Mouse (Mus musculus): Measurements from ENCODE around the gene Btbd3.

The Btbd3 gene

DNA sequence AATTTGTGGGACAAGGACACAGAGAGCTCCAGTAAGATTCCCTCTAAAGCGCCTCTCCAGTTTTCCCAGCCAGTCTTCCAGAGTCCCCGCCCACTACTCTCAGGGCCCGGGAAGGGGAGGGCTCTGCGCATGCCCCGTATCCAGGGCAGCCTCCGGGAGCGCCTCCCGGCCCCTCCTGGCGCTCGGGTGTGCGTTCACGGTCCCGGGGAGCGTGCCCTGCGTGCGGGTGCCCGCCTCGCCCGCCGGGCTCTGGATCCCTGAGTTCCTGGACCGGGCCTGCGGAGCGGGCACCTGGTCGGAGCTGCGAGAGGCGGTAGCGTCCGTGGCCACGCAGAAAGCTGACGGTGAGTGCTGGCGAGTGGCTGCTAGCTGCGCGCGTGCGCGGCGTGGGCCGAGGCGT lies at the start of gene Btbd3:
Gene Btbd3, plus strand, starts transcription at position 155 of the 400 bp plus-strand sequence.
- DNase-seq (ENCODE audit: low spot score): peak; percentile 90

DNA sequence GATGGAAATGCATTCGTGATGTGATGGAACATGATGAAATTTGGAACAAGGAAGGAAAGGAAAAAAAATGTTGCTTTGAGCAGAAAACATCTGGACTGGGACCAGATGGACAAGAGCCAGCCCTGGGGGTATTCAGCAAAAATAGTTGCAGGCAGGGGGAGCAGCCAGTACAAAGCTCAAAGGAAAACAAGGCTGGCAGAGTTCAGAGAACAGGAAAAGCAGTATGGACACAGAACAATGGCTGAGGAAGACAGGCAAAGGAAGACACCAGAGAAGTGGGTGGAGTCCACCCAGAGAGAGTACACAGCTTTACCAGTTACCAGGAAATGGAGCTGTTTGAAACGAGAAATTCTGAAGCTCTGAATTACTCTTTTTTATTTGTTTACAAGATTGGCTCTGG lies 40.8 kb upstream of the Btbd3 start:
- DNase-seq (ENCODE audit: low spot score): no peak

DNA sequence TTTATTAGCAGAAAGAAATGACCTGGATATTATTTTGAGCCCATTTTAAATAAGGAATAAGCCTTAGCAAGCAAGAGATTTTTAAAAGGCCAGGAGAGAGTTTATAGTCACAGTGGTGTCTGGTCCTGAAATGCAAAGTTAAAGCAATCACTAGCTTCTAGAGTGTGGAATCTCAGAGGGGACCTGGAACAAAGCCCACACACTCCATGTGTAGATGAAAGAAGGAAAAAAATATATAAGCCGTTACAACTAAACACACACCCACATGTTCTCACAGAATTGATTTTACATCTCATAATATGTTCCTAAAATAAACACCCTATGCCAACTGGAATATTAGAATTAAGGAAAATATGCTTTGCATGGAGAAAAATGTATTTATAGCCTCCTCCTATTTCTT lies 36.1 kb upstream of the Btbd3 start:
- DNase-seq (ENCODE audit: low spot score): no peak

DNA sequence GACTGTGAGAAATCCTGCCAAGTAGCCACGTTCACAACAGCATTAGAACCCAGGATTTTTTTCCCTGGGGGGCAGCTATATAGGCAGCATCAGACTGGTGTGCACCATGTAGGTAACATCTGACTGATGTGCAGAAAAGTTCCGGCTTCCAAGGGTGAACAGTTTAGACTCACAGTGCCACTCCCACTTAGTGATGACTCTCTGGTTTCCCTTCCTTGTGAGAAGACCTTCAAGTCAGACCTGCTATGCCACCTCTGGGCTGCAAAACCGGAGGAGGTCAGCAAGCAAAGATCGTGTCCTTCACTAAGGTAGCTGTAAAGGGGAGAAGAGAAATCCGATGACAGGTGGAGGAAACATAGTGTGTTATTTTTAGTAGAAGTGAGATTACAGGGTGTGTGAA lies 24.1 kb upstream of the Btbd3 start:
- no peak for DNase-seq (ENCODE audit: low spot score)

DNA sequence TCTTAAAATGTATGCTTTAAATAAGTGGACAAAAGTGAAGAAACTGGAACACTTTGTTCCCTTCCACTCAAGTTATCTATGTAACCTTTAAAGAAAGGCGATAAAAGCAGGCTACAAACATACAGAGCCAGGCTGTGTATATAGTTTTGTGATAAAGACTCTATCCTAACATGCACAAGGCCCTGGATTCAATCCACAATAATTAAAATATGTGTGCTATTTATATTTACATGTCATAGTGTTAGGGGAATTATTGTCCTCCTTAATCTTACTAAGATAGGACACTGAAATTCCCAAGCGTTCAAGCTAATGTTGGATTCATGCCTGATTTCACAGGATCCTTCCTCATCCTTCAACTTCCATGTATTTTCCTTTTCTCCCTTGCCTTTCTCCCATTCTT lies 20.2 kb upstream of the Btbd3 start:
- no peak for DNase-seq (ENCODE audit: low spot score)

DNA sequence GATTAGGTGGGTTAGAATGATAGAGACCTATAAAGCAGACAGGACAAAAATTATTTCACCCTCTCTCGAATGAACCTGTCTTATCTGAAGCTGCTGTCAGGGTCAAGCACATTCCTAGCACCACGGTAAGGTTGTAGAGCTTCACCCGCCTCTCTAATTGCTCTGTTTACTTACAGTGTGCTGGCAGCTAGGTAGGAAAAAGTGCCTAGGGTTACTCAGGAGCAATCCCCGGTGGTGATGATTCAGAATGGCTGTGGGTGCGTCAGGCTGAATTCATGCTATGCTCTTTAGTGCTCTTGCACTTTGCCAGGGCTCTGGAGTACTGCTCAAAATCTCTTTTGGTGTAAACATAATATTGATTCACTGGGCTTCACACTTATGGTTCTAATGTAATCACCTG lies 13.9 kb upstream of the Btbd3 start:
- no peak for DNase-seq (ENCODE audit: low spot score)

DNA sequence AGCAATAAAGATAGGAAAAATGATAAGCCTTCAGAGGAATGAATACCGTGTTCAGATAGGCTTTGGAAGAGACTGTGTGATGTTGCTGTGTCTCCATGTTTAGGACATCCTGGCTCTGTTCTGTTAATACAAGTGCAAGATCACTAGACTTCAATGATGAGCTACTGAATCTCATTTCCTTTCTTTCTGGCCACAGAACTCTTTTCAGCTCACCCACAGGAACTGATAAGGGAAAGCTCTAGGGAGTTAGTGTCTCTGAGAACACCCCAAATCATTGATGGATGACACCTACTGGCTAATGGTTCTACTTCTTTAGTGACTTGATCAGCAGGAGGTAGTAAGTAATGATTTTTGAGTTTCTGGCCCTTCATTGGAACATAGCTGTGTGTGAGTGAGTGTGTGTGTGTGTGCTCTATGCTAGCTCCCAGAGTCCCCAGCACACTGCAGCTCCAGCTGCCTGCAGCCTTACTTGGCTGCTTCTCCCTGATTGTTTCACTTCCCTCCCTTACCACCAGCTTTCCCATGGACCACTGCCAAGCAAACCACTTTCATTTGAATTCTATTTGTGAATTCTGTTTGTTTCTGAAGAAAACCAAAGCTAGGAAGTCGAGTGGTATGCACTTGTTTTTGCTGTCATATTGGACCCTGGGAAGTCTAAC lies 10.6 kb upstream of the Btbd3 start:
- DNase-seq (ENCODE audit: low spot score): no peak

DNA sequence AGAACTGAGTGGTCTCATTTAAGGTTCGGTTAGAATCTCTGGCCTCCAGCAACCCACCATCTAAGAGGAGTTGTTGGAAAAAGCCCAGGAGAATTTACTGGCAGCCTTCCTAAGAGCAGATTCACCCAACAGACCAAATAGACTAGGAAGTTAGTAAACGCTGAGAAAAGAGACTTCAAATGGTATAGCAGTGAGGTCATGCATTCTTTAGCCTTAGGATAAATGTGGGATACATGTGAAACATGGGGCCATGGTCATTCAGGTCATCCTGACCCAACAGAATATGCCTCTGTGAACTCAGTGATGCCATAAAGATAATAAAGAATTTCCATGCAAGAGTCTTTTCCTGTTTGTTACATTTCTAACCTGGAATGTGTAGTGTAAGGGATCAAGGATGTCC lies 8.4 kb upstream of the Btbd3 start:
- DNase-seq (ENCODE audit: low spot score): no peak

DNA sequence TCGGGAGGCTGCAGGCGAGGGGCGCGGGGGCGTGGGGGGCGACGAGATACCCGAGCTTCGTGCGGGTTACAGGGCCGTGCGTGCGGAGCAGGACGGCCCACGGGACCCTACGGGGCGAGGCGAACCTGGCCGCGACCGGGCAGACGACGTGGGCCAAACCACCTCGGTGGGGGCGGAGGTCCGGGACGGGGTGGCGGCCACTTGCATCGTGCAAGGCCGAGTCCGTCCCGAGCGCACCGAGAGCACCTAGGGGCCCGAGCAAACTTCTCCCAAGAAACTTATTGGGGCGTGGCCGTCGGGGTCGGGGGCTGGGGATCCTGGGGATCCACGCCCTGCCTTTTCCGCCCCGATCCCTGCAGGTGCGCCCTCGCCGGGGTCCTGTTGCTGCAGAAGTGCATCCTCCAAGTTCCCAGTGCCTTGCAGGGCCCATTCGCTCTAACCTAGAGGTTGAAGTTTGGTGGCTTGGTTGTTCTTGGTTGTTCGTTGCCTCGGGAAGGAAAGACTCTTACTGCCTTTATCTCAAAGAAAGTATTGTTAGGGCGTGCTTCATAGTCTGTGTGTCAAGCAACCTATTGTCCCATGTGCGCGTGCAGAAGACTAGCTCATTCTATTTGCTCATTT lies 596 bp downstream of the Btbd3 start:
- DNase-seq (ENCODE audit: low spot score): no peak

DNA sequence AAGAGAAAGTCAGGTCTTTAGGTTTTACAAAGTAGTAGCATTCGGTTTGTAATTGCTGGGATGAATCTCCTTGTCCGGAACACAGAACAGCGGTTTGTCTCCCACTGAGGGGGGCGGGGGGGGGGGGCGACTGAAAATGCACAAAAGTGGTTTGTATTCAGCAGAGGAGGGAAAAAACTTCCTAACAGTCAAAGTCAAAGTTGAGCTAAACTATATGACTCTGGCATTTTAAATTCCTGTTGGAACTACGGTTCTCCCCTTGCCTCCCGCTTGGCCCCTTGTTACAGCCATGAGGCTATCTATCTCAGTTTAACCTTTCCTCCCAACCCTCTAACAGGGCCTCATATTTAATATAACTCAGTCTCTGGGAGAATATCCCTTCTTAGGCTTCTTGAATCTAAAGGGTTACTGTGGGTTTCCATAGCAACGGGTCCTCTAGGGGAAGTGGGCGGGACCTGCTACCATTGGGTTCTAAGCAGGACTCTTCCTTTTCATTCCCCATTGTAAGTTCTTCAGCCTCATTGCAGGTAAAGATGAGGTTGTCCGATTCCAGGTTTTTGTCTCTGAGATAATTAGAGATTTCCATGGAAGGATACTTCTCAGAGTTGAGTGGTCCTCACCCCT lies 1.4 kb downstream of the Btbd3 start:
- DNase-seq (ENCODE audit: low spot score): peak; percentile 28

DNA sequence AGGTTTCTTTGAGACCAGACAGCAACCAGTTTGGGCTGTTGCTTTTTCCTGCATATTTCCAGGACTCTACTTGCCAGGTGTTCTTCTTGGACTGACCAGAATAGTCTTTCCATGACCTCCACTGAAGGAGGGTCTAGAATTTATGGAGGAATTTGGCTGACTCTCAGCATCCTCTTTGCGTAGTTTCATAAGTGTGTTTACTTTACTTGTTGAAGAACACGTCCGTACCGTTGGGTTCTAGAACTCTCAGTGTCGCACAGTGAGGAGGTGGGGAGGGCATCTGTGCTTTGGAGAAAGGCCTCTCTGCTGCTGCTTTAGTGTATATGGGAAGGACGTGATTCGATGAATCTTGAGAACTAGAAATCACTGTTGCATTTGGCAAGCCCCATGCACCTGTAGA lies 4.8 kb downstream of the Btbd3 start:
- DNase-seq (ENCODE audit: low spot score): no peak

DNA sequence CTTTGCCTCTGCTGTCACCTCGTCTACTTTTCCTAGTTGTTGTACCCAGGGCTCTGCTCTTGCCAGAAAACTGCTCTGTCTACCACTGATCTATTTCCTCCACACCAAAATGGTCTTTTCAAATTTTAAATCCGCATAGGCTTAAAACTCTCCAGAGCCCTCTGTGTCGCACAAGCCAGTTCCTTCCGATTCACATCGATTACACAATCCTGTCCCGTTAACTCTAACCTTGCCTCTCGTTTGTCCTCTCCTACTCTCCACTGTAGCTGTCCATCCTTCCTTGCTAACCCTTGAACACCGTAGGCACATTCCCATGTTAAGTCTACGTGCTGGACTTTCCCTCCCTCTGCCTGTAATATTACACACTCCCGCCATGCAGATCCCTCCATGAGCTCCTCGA lies 6.5 kb downstream of the Btbd3 start:
- no peak for DNase-seq (ENCODE audit: low spot score)

DNA sequence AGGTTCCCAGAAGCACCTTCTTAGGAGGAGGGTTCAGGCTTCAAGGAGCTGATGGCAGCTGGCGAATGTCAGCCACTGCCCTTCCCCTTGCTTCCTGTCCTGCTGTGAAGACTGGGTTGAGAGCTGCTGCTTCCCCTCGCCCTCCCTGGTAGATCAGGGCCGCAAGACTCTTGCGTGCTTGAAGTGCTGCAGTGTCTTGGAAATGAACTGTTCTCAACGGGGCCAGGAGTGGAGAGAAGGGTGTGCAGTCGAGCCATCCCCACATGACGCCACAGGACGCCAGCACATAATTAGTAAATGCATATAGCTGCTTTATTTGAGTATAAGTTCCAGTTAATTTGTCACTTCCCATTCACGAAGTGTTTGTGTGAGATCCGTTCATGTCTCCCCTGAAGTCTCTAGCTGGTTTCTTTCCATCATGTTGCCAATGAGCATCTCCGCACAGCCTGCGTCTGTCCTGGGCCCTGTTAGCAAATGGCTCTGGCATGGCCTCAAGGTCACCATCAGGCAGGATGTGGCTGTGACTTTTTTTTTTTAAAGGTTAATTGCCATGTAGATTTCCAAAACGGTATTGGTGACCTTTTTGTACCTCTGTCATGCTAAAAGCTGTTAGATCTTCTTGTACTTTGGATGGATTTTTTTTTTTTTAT lies 9.1 kb downstream of the Btbd3 start:
- DNase-seq (ENCODE audit: low spot score): no peak

DNA sequence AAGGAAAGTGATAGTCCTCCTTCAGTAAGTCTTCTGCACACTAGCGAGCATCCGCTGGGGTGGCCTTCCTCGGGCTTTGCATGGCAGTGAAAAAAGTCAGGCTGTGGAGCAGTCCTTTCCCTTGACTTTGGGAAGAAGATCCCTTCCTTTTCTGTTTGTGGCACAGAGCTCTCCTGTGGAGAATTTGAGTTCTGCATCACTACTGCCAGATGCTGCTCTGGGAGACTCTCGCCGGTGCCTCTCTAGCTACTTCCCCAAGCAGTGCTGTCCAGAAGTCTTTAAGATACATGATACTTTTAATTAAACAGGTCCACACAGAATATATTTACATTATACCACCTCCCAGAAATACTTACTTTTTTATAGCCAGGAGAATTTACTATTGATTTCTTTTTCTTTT lies 10.3 kb downstream of the Btbd3 start:
- DNase-seq (ENCODE audit: low spot score): no peak

DNA sequence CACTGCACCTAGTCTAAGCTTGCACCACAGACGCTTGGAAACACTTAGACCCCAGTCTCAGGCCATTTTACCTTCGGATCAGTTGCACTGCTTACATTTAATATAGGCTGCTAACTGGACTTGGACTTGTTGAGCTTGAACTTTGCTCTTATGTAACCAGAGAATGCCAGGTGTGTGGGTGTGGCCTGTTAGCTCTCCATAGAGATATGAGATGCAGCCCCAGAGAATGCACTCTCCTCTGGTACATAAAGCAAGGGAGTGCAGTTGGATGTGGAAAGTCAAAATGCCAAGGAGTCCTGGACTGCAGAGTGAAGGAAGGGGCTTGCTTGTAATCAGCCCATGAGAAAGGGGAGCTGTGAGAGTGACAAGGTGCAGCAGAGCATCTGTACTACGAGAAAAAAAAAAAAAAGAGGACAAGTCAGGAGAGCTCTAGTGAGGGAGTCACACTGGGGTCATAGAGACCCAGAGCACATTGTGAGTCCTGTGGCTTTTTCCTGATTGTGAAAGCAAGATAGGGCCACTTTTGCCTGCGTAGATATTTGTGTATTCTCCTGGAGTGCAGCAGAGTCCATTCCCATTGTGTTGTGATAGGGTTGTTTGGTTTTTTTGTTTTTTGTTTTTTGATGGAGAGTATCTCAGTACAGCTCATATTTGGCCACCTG lies 11.6 kb downstream of the Btbd3 start:
- DNase-seq (ENCODE audit: low spot score): no peak

DNA sequence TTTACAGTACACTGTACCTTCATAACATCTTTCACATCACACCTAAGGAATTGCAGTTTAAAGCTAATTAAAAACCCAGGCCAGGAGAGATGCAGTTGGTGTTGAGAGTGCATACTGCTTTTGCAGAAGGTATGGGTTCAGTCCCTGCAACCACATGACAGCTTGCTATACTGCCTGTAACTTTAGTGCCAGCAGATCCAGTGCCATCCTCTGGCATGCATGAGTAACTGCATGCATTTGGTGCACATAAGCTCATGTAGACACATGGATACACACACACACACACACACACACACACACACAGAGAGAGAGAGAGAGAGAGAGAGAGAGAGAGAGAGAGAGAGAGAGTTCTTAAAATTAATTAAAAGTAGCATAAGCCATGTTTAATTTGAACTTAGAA lies 13.0 kb downstream of the Btbd3 start:
- DNase-seq (ENCODE audit: low spot score): no peak

DNA sequence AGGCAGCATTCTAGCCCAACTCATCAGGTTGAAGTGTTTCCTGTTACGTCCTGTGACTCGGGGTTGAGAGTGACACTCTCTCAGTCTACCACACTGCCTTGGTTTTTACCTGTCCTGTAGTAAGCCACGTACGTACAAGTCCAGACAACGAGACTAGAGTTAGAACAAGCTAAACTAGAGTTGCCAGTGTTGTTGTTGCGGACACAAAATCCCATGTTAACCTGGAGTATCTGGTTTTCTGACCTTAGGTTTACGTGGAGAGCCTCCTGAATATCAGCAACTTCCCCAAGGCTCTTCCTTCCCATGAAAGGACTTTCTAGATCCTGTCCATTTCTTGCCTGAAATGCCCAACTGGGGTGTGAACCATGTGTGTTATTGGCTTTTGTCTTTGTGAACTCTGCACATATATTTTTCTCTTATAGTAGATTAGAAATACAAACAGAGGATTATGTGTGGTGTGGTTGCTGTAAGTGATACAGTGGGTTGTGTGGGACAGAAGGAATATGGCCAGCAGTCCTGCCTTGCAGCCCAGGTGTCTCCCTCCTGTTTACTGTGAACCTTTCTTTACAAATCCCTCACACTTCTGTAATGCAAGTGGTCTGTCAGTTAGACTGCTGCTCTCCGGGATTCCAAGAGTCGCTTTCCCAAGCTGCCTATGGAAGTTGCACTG lies 17.2 kb downstream of the Btbd3 start:
- DNase-seq (ENCODE audit: low spot score): no peak

DNA sequence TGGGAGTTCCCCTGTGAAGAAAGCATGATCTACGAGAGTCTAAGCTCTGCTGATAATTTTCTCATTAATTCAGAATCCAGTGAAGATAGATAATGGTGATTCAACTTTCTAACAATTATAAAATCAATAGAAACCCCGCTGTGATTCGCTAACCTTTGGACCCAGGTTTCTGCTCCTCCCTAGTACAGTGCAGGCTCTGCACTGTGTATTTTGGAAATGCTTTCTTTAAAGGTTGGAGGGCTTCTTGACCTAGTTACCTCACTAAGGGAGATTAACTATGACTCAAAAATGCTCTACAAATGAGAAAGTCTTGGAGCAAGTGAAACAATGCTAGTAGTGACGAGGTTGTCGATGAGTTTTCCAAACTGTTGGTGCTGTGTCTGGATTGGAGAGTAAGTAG lies 17.7 kb downstream of the Btbd3 start:
- no peak for DNase-seq (ENCODE audit: low spot score)

DNA sequence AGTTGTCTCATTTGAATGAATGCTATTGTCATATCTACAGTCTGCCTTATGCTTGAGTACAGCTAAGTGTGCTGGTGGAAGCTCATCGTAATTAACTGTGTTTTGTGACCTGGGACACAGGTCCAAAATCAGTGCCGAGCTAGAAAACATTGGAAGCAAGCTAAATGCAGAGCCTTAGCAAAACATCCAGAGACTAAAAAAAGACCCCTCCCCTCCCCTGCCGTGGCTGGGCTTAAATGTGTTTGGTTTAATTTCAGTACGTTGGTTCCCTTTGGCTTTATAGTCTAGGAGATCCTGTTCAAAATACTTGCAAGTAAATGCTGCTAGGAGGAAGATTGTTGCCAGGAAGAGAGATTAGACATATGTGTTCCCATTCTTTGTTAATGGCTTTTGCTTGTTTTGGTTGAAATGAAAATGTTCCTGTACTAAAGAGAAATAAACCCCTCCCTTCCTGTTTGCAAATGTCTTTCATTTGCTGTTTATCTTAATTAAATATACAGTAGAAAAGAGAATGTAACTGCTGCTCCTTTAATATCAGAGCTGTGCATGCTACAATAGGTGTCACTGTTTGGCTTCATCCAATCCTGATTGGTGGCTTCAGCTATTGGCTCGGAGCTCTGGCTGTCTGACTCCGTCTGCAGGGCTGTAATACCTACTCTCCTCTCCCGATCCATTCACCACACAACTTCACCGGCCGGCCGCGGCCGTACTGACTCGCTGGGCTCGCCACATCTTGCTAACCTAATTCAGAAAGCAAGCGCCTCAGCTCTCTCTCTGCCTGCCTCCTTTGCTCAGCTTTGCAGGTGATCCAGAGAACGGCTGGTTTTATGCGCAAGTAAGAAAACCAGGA lies 21.7 kb downstream of the Btbd3 start:
- no peak for DNase-seq (ENCODE audit: low spot score)

DNA sequence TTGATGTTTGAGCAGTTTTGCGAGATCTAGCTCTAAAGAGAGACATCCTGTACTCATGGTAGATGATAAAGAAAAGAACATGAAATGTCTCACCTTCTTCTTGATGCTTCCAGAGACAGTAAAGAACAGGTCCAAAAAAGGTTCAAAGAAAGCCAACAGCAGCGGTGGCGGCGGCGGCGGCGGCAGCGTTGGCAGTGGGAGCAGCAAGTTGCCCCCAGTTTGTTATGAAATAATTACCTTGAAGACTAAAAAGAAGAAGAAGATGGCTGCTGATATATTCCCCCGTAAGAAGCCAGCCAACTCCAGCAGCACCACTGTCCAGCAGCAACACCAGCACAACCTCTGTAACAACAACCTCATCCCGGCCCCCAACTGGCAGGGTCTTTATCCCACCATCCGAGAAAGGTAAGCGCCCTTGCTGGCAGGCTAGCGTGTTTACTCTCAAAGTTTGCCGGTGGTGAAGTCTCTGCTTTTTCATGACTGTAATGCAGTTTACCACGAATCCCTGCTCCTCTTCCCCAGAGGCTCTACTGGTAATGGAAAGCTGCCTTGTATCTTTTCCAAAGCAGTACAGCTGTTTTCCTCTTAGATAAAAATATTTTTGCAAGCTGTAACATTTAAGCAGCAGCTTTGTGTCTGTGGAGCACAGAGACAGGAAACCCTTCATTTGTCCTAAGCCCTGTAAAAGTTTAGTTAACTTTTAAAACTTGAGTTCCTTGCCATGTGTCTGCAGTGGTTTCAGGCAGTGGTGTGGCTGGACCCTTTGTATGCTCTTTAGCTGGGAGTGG lies 22.7 kb downstream of the Btbd3 start:
- DNase-seq (ENCODE audit: low spot score): no peak
